Mouse (Mus musculus): ENCODE measurements around the gene Mrpl30. TPM values are rescaled to one million over a fixed set of nuclear protein-coding genes. Genes with fewer than 3 reads are reported as not detected.
A peak's percentile ranks its signal among the peaks of the same experiment; 100 is the strongest.

Gene Mrpl30
- polyA plus RNA-seq, 1 experiment from 2014 or later: 252 TPM

- Histone ChIP-seq H3K27ac (replicated peaks) (peak overlapping the region; percentile 80), H3K4me2 (peak overlapping the region; percentile 84), H3K36me3 (peaks cover 25% of the 10 kb centered on the region), H3K9me3 (no peaks in the 10 kb centered on the region), H3K9ac (peak overlapping the region; percentile 49), H3K4me1 (replicated peaks) (peaks cover 15% of the 10 kb centered on the region), H3K4me3 (peak overlapping the region; percentile 46), H3K27me3 (no peaks in the 10 kb centered on the region)
- WGBS: 7% methylated on average over 33 of the region's 33 CpGs
- peak; percentile 91 for ATAC-seq (ENCODE audit: low FRiP score, low read depth)
These were observed 17.9 kb upstream of the Mrpl30 start for GRCm38 (mm10) chr1:37872131-37873067.

GRCm38 (mm10) chr1:37873157-37873556, 17.1 kb upstream of the Mrpl30 start:
- Histone ChIP-seq H3K4me2 (peak overlapping the region; percentile 84), H3K4me1 (replicated peaks) (peaks cover 15% of the 10 kb centered on the region), H3K9me3 (no peaks in the 10 kb centered on the region), H3K4me3 (peak overlapping the region; percentile 46), H3K9ac (no peak overlapping the region), H3K27me3 (no peaks in the 10 kb centered on the region), H3K36me3 (peaks cover 30% of the 10 kb centered on the region), H3K27ac (replicated peaks) (no peak overlapping the region)
- WGBS: 98% methylated on average over 4 of the region's 4 CpGs
- ATAC-seq (ENCODE audit: low FRiP score, low read depth): no peak

DNA sequence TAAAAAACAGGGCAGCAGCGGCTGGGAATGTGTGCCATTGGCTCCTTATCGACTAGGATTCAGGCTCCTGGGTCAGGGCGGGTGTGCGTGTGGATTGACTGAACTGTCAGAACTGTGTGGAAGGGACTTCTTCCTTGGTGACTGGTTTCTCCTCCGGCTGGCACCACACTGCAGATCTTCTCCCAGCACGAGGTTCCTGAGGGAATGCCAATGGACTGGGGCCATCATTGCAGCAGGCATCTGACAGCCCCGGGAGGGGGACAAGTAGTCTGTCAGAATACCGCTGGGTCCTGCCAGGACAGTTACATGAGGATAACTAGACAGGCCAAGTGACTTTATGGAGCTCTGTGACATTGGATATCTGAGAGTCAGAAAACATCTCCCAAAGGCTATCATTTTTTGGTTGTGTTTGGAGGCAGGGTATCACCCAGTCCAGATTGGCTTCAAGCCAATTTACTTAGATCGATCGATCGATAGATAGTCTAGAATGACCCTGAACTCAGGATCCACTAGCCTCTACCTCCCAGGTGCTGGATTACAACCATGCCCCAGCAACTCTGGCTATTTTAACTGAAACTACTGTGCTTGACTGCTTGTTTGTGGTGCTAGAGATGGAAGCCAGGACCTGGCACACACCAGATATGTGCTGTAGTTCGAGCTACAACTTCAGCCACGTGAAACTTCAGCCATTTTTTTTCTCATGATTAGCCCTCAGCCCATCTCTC, 12.4 kb upstream of the Mrpl30 start:
- Histone ChIP-seq H3K27ac (replicated peaks) (no peak overlapping the region), H3K9ac (no peak overlapping the region), H3K9me3 (no peaks in the 10 kb centered on the region), H3K4me1 (replicated peaks) (peaks cover 4% of the 10 kb centered on the region), H3K4me3 (no peak overlapping the region), H3K4me2 (no peak overlapping the region), H3K27me3 (no peaks in the 10 kb centered on the region), H3K36me3 (peaks cover 56% of the 10 kb centered on the region)
- 92% methylated on average over 13 of the region's 13 CpGs for WGBS
- ATAC-seq (ENCODE audit: low FRiP score, low read depth): no peak

- Histone ChIP-seq H3K9ac (no peak overlapping the region), H3K4me1 (replicated peaks) (no peaks in the 10 kb centered on the region), H3K4me3 (no peak overlapping the region), H3K27me3 (no peaks in the 10 kb centered on the region), H3K9me3 (no peaks in the 10 kb centered on the region), H3K4me2 (no peak overlapping the region), H3K27ac (replicated peaks) (no peak overlapping the region), H3K36me3 (peaks cover 36% of the 10 kb centered on the region)
- no peak for ATAC-seq (ENCODE audit: low FRiP score, low read depth)
- 94% methylated on average over 4 of the region's 4 CpGs for WGBS
These were observed 6.9 kb upstream of the Mrpl30 start for GRCm38 (mm10) chr1:37883411-37883810.

DNA sequence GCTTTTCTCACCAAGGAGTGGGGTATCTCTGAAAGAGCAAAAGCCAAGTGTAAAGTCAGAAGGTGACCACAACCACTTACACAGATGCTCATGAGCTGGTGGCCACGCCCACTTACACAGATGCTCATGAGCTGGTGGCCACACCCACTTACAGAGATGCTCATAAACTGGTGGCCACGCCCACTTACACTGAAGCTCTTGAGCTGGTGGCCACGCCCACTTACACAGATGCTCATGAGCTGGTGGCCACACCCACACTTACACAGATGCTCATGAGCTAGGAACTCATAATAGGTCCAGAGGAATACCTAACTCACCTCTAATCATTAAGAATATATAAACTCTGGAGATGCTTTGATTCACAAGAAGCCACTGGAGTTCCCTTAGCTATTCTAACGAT, 5.8 kb upstream of the Mrpl30 start:
- Histone ChIP-seq H3K9ac (no peak overlapping the region), H3K27ac (replicated peaks) (no peak overlapping the region), H3K4me3 (no peak overlapping the region), H3K36me3 (peaks cover 26% of the 10 kb centered on the region; the same call in 1 of the 2 replicates), H3K9me3 (no peaks in the 10 kb centered on the region), H3K4me1 (replicated peaks) (peaks cover 6% of the 10 kb centered on the region), H3K4me2 (no peak overlapping the region), H3K27me3 (no peaks in the 10 kb centered on the region)
- no peak for ATAC-seq (ENCODE audit: low FRiP score, low read depth)
- 76% methylated on average over 4 of the region's 4 CpGs for WGBS

DNA sequence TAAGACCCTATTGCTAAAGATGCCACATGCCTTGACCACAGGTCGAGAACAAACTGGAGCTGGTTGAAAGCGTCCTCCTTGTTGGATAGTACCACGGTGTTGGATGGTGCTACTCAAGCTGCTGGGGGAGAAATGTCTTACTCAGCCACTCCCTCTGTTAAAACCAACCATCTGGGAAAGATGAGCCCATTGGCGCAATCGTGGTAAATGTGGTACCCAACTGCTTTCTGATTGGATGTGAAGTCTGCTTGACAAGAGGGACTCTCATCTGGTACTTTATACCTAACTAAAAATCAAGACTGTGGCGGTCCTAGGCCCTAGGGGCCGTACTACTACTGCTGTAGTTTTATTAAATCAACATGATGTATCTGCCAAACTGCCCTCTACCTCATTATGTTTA, 1.1 kb upstream of the Mrpl30 start:
- Histone ChIP-seq H3K4me3 (peak overlapping the region; percentile 87), H3K27ac (replicated peaks) (no peak overlapping the region), H3K4me2 (peak overlapping the region; percentile 89), H3K27me3 (no peaks in the 10 kb centered on the region), H3K36me3 (peaks cover 8% of the 10 kb centered on the region; the same call in 1 of the 2 replicates), H3K9ac (peak overlapping the region; percentile 82; the same call in 1 of the 2 replicates), H3K9me3 (no peaks in the 10 kb centered on the region), H3K4me1 (replicated peaks) (peaks cover 25% of the 10 kb centered on the region)
- no peak for ATAC-seq (ENCODE audit: low FRiP score, low read depth)
- 86% methylated on average over 7 of the region's 7 CpGs for WGBS

DNA sequence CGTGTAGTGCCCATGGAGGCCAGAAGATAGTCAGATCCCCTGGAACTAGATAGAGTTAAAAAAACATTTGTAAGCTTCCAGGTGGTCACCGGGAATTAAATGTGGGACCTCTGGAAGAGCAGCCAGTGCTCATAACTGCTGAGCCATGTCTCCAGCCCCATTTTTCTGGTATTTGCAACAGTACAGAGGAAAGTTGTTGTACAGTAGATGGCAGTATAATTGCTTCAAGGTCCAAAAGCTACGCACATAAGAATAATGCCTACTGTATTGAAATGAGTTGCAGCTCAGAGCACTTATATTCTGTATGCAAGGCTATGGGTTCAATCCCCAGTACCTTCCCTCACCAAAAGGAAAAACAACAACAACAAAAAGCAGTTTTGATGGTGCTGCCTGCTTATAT, 1.1 kb downstream of the Mrpl30 start:
- Histone ChIP-seq H3K4me1 (replicated peaks) (peaks cover 25% of the 10 kb centered on the region), H3K36me3 (peaks cover 24% of the 10 kb centered on the region), H3K9me3 (no peaks in the 10 kb centered on the region), H3K27ac (replicated peaks) (no peak overlapping the region), H3K4me3 (peak overlapping the region; percentile 87), H3K4me2 (peak overlapping the region; percentile 89), H3K9ac (no peak overlapping the region), H3K27me3 (no peaks in the 10 kb centered on the region)
- 62% methylated on average over 3 of the region's 3 CpGs for WGBS
- no peak for ATAC-seq (ENCODE audit: low FRiP score, low read depth)

- no peak for ATAC-seq (ENCODE audit: low FRiP score, low read depth)
- peaks cover 18% of the 10 kb centered on the region for H3K4me1 ChIP-seq (replicated peaks)
- H3K4me2 ChIP-seq: no peak overlapping the region
- no peak overlapping the region for H3K9ac ChIP-seq
- H3K27me3 ChIP-seq: no peaks in the 10 kb centered on the region
- peaks cover 55% of the 10 kb centered on the region for H3K36me3 ChIP-seq
- no peaks in the 10 kb centered on the region for H3K9me3 ChIP-seq
- no peak overlapping the region for H3K4me3 ChIP-seq
- H3K27ac ChIP-seq (replicated peaks): no peak overlapping the region
These were observed 4.3 kb downstream of the Mrpl30 start for GRCm38 (mm10) chr1:37894606-37895005.

DNA sequence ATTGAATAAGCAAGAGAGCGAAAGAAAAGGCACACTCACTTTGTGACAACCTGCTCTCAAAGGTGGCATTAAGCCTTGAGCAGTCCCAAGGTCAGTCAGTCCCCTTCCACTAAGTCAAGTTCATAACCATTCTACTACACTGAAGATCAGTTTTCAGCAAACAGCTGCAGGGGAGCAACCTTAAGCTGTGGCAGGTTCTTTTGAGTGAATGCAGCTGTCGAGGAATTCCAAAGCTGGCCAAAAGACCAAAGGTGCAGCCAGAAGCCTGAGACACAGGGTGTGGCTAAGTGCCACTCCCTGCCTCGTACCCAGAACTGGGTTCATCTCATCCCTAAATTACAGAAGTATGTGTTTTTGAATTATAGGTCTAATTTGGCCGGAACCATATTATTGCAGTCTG, 9.5 kb downstream of the Mrpl30 start:
- 85% methylated on average over 4 of the region's 4 CpGs for WGBS
- no peak for ATAC-seq (ENCODE audit: low FRiP score, low read depth)
- Histone ChIP-seq H3K36me3 (peaks cover 48% of the 10 kb centered on the region), H3K27ac (replicated peaks) (no peak overlapping the region), H3K4me2 (no peak overlapping the region), H3K4me1 (replicated peaks) (no peaks in the 10 kb centered on the region), H3K9ac (no peak overlapping the region), H3K9me3 (no peaks in the 10 kb centered on the region), H3K27me3 (no peaks in the 10 kb centered on the region), H3K4me3 (no peak overlapping the region)

GRCm38 (mm10) chr1:37900288-37900687, 10.0 kb downstream of the Mrpl30 start:
- no peaks in the 10 kb centered on the region for H3K4me1 ChIP-seq (replicated peaks)
- WGBS: 60% methylated on average over 6 of the region's 6 CpGs
- no peaks in the 10 kb centered on the region for H3K27me3 ChIP-seq

DNA sequence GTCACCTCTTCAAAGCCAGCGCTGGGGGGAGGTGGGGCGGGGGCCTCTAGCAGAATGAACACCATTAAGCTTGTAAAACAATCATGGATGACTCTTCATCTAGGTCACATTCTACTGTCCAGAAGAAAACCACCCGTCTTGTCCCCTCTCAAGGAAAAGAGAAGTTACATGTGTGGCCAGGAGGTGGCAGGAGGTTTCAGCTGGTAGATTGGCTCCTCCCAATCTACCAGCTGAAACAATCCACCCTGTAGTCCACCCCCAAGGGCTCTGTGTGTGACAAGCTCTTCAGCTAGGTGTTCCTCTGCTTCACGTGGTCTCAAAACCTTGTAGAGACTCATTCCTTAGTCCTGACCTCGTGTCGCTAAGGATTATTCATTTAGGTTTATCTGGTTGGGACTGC, 12.9 kb downstream of the Mrpl30 start:
- Histone ChIP-seq H3K4me3 (no peak overlapping the region), H3K9me3 (no peaks in the 10 kb centered on the region), H3K4me1 (replicated peaks) (no peaks in the 10 kb centered on the region), H3K36me3 (peaks cover 17% of the 10 kb centered on the region), H3K4me2 (no peak overlapping the region), H3K27me3 (no peaks in the 10 kb centered on the region), H3K27ac (replicated peaks) (no peak overlapping the region), H3K9ac (no peak overlapping the region)
- WGBS: 42% methylated on average over 6 of the region's 6 CpGs
- no peak for ATAC-seq (ENCODE audit: low FRiP score, low read depth)

More at GRCm38 (mm10) chr1:37900288-37900687, 10.0 kb downstream of the Mrpl30 start:
- Histone ChIP-seq H3K4me2 (no peak overlapping the region), H3K4me3 (no peak overlapping the region), H3K9ac (no peak overlapping the region), H3K9me3 (no peaks in the 10 kb centered on the region), H3K36me3 (peaks cover 44% of the 10 kb centered on the region), H3K27ac (replicated peaks) (no peak overlapping the region)
- ATAC-seq (ENCODE audit: low FRiP score, low read depth): no peak

DNA sequence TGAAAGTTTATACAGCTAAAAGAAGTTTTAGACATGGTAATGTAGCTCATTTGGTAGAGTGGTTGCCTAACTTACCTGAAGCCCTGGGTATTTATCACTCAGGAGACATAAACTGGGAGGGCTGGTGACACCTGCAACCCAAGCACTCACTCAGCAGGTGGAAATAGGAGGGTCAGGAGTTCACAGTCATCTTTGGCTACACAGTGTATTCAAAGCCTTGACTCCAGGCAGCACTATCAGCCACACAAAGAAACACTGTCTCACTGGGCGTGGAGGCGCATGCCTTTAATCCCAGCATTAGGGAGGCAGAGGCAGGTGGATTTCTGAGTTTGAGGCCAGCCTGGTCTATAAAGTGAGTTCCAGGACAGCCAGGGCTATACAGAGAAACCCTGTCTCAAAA, 22.5 kb downstream of the Mrpl30 start:
- H3K9me3 ChIP-seq: no peaks in the 10 kb centered on the region
- H3K4me3 ChIP-seq: no peak overlapping the region
- H3K27me3 ChIP-seq: no peaks in the 10 kb centered on the region
- no peak overlapping the region for H3K27ac ChIP-seq (replicated peaks)
- ATAC-seq (ENCODE audit: low FRiP score, low read depth): no peak
- no peak overlapping the region for H3K9ac ChIP-seq
- no peak overlapping the region for H3K4me2 ChIP-seq
- no peaks in the 10 kb centered on the region for H3K4me1 ChIP-seq (replicated peaks)
- 80% methylated on average over 2 of the region's 2 CpGs for WGBS
- H3K36me3 ChIP-seq: no peaks in the 10 kb centered on the region
